Mouse (Mus musculus) embryo, embryonic 11 days (tissue): ENCODE data around the gene Nyap1.

ENCODE experiments used
- DNase-seq: peaks from one replicate; pipeline ENCODE4 v3.0.0-alpha.2; 2015

Nyap1 gene

DNA sequence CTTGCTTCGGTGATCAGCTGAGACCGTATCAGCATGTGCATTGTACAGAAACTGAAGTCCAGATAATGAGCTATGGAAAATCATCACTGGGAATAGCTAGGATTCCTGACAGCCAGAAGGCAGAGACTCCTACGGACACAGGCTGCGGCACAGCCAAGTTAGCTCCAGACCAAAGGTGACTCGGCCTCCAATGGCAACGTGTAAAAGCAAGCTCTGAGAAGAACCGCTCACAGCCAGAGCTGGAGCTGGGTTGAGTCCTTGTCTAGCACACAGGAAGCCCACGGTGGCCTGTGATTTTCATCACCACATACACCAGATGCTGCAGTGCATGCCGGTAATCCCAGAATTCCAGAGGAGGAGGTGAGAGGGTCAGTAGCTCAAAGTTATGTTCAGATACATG, 50.9 kb downstream of the Nyap1 start:
- no peak for DNase-seq

GRCm38 (mm10) chr5:137689974-137690373, 51.4 kb downstream of the Nyap1 start:
- DNase-seq, result no peak

- DNase-seq, result no peak
These were observed 55.1 kb downstream of the Nyap1 start for GRCm38 (mm10) chr5:137686127-137686790.

DNA sequence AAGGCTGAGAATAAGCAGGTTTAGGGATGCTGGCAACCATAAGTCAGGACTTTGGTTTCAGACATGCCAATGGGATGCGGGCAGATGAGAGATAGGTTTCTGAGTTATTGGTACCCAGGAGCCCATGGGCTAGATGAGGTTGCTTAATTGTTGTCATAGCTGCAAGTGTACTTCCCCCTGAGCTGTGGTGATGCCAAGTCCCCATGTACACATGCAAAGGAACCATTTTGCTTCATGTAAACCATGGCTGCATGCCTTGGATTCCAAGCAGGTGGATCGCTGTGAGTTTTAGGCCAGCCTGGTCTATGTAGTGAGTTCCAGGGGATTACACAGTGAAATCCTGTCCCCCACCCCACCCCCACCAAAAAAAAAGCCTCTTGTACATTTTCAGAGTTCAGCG, 55.8 kb downstream of the Nyap1 start:
- DNase-seq, result no peak

DNA sequence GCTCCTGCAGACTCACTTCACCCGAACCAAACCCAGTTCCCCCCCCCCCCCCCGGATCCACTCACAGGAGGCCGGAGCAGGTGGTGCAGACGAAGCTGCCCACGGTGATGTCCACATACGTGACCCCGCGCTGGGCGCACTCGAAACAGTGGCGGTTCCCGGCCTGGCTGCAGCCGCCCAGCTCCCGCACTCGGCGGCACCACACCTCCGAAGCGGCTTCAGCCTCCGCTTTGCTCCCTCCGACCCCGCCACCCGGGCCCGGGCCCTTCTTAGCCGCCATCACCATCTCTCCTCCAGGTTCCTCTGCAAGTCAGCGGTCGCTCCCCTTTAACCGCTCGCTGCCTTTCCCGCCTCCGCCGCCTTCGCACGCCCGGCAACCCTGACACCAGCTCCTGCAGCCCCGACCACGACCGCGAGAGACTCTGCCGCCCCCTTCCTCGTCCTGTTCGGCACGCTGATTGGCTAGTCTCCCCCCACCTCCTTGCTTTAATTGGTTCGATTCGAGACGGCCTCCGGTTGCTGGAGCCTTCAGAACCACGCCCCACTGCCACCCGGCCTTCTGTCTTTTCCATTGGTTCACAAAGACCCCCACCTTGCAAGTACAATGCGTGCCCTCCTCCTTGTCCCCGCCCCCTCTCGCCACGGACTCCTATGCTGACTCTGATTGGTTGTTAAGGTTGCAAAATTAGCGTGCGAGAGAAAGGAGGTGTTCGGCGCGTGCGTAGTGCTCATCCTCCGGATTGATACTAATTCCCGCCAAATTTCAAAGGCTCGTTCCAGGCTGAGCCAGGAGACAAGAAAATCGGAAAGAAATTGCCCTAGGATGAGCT, 56.9 kb downstream of the Nyap1 start, which contains the start of gene Agfg2:
Gene Agfg2, minus strand, starts transcription at position 433 of the 830 bp plus-strand sequence.
- peak; percentile 99 for DNase-seq

DNA sequence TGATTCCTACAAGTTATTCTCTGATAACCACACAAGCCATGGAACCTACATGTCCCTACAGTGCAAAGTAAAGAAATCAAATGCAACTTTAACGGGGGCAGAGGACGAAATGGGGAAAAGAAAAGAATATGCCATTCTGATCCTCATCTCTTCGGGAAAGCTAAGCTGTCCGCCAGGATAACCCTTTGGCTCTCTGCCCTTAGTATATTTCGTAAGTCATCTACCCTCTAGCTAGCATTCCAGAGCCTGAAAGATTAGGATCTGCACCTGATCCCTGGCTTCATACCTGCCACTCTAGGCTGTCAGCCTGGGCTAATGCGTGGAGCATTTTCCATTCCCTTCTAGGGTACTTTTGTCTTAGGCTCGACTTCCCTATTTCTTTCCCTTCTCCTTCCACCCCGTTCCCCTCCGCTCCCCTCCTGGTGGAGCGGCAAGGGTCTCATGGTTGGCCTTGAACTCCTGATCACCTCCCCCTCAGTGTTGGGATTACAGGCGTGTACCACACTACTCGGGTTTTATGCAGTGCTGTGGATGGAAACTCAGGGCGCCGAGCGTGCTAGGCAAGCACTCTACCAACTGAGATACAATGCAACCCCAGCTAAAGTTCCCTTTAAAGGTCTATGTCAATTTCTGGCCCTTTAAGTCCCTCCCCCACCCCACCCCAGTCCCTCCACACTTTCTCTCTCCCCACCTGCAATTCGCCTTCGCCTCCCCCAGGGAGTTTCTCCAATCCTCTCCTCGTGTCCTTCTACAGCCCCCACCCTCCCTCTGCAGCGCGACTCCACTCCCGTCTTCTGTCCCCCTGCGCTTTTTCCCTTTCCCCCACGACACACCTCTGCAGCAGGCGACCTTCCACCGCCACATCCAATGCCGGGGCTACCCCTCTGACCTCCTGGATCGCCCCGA, 57.8 kb downstream of the Nyap1 start:
- DNase-seq, result no peak

- no peak for DNase-seq
These were observed 58.9 kb downstream of the Nyap1 start for GRCm38 (mm10) chr5:137682526-137682925.
